Comparison of ENCODE assay signal across 11 mouse cellular contexts in the genomic region with DNA sequence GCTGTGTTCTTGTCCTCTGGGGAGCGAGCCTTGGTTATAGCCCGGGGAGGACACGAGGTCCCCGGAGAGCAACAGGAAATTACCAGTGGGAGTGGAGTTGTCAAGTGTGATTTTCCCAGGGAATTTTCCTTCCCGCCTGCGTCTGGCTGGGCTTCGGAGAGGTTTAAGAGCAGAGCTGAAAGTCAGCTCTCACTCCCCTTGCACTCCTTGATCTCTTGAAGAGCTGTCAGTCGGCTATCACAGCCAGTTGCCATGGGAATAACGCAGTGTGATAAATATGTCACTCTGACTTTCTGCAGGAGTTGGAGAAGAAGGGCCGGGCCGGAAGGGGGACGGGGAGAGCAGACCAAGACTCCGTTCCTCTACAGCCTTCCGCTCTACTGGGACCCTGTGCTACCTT. TPM values are rescaled to one million over a fixed set of nuclear protein-coding genes. Genes with fewer than 3 reads are reported as not detected.
DNase-seq lines count a peak whose midpoint lies in the region; ATAC-seq lines count a peak whose summit lies in the region.
"Had no signal": no experiment of that assay in that cellular context is flagged by ENCODE, and none has a peak within 500 bp of the region (broad histone marks: within the 10 kb centered on the region; RNA-seq: fewer than 3 reads in every experiment).

No protein-coding gene starts in this region.

- no peak for DNase-seq in hindbrain, embryonic 11.5 days (ENCODE audit: low spot score)
- DNase-seq in hindbrain, embryonic 14.5 days (ENCODE audit: low spot score) = no peak
- peak; percentile 38 for DNase-seq in heart, adult 8-10 months (ENCODE audit: low spot score)
- DNase-seq in mesoderm, embryonic 11.5 days (ENCODE audit: low read depth, low spot score) = peak; percentile 23
- no peak for DNase-seq in cerebellum, adult 8-10 months
- no peak for DNase-seq in right cerebral cortex, postnatal 4 days
- no peak for DNase-seq in adipocyte (ENCODE audit: low spot score)
- DNase-seq: adrenal gland, postnatal 25 days had no signal

- 0 out of 2 replicates have a peak, but pooled peaks have one; percentile 33 for ATAC-seq in hindbrain, embryonic 11.5 days (ENCODE audit: low FRiP score)
- ATAC-seq in hindbrain, embryonic 14.5 days (ENCODE audit: low FRiP score) = no peak
- peak; percentile 71 for ATAC-seq in kidney, embryonic 15.5 days (replicated peaks; ENCODE audit: low FRiP score)

- no peak overlapping the region for H3K9ac ChIP-seq in hindbrain, embryonic 11.5 days (ENCODE audit: low read depth, low read length)
- H3K9ac ChIP-seq in hindbrain, embryonic 14.5 days = no peak overlapping the region
- H3K9ac ChIP-seq in kidney, embryonic 15.5 days = no peak overlapping the region
- H3K9ac ChIP-seq: embryonic facial prominence, embryonic 12.5 days had no signal

- no peaks in the 10 kb centered on the region for H3K4me1 ChIP-seq in hindbrain, embryonic 11.5 days (replicated peaks; ENCODE audit: control insufficient read depth, insufficient read depth, low read length)
- no peaks in the 10 kb centered on the region for H3K4me1 ChIP-seq in hindbrain, embryonic 14.5 days (replicated peaks; ENCODE audit: control insufficient read depth, insufficient read depth, low read length)
- H3K4me1 ChIP-seq in kidney, embryonic 15.5 days = peaks cover 10% of the 10 kb centered on the region
- H3K4me1 ChIP-seq: embryonic facial prominence, embryonic 12.5 days had no signal

- no peak overlapping the region for H3K4me2 ChIP-seq in hindbrain, embryonic 11.5 days (replicated peaks; ENCODE audit: low read depth, low read length)
- H3K4me2 ChIP-seq in hindbrain, embryonic 14.5 days (replicated peaks) = no peak overlapping the region
- peak overlapping the region; percentile 36 for H3K4me2 ChIP-seq in kidney, embryonic 15.5 days
- H3K4me2 ChIP-seq: embryonic facial prominence, embryonic 12.5 days had no signal

- H3K36me3 ChIP-seq in hindbrain, embryonic 11.5 days (ENCODE audit: control insufficient read depth, insufficient read depth, low read length) = no peaks in the 10 kb centered on the region
- H3K36me3 ChIP-seq in hindbrain, embryonic 14.5 days (replicated peaks; ENCODE audit: control insufficient read depth, insufficient read depth) = no peaks in the 10 kb centered on the region
- H3K36me3 ChIP-seq in kidney, embryonic 15.5 days = no peaks in the 10 kb centered on the region
- H3K36me3 ChIP-seq: embryonic facial prominence, embryonic 12.5 days had no signal

- no peaks in the 10 kb centered on the region for H3K9me3 ChIP-seq in hindbrain, embryonic 11.5 days (ENCODE audit: control insufficient read depth, low read length)
- no peaks in the 10 kb centered on the region for H3K9me3 ChIP-seq in hindbrain, embryonic 14.5 days (ENCODE audit: control insufficient read depth, low read length)
- no peaks in the 10 kb centered on the region for H3K9me3 ChIP-seq in kidney, embryonic 15.5 days (replicated peaks)
- H3K9me3 ChIP-seq: embryonic facial prominence, embryonic 12.5 days had no signal

- WGBS in hindbrain, embryonic 11.5 days = 52% methylated on average over 14 of the region's 14 CpGs
- WGBS in hindbrain, embryonic 14.5 days = 50% methylated on average over 14 of the region's 14 CpGs
- WGBS in kidney, embryonic 15.5 days = 10% methylated on average over 14 of the region's 14 CpGs

- H3K27me3 ChIP-seq in hindbrain, embryonic 11.5 days (ENCODE audit: control insufficient read depth, insufficient read depth, low read length) = no peaks in the 10 kb centered on the region
- no peaks in the 10 kb centered on the region for H3K27me3 ChIP-seq in hindbrain, embryonic 14.5 days (ENCODE audit: control insufficient read depth, insufficient read depth, low read length)
- H3K27me3 ChIP-seq in kidney, embryonic 15.5 days = no peaks in the 10 kb centered on the region; the same call in 1 of the 2 replicates
- H3K27me3 ChIP-seq: embryonic facial prominence, embryonic 12.5 days had no signal

- no peak overlapping the region for H3K4me3 ChIP-seq in hindbrain, embryonic 11.5 days (ENCODE audit: low read depth, low read length)
- H3K4me3 ChIP-seq in hindbrain, embryonic 14.5 days (replicated peaks; ENCODE audit: low read length) = no peak overlapping the region
- H3K4me3 ChIP-seq in kidney, embryonic 15.5 days (replicated peaks) = no peak overlapping the region
- H3K4me3 ChIP-seq: embryonic facial prominence, embryonic 12.5 days; myocyte had no signal

- no peak overlapping the region for H3K27ac ChIP-seq in hindbrain, embryonic 11.5 days (ENCODE audit: low read depth, low read length)
- H3K27ac ChIP-seq in hindbrain, embryonic 14.5 days = no peak overlapping the region
- no peak overlapping the region for H3K27ac ChIP-seq in kidney, embryonic 15.5 days
- H3K27ac ChIP-seq: embryonic facial prominence, embryonic 12.5 days had no signal

RNA-seq across cellular contexts. Expression of a gene that starts 55.3 kb away (rescaled TPM):
- 21.9 and 26.1 TPM in 2 replicates for polyA plus RNA-seq in hindbrain, embryonic 11.5 days (2014; fragmentation: Nextera tagmentation; extraction: Ambion mirVana)
- 14.5 and 16.3 TPM in 2 replicates for polyA plus RNA-seq in hindbrain, embryonic 14.5 days (2014; fragmentation: Nextera tagmentation; extraction: Ambion mirVana)
- total RNA-seq in heart, adult 8-10 months (2022) = 1 to 10 TPM; 2.7 to 7.8 (median 5.1) TPM
- 19.7 and 22.1 TPM in 2 replicates for polyA plus RNA-seq in kidney, embryonic 15.5 days (2015; fragmentation: Nextera tagmentation; extraction: Ambion mirVana)

RNA-seq across cellular contexts. Expression of a gene that starts 55.4 kb away (rescaled TPM):
- polyA plus RNA-seq in hindbrain, embryonic 11.5 days (2014; fragmentation: Nextera tagmentation; extraction: Ambion mirVana) = 642 and 669 TPM in 2 replicates
- 1,408 and 1,660 TPM in 2 replicates for polyA plus RNA-seq in hindbrain, embryonic 14.5 days (2014; fragmentation: Nextera tagmentation; extraction: Ambion mirVana)
- 100 to 1,000 TPM; 239 to 289 (median 263) TPM for total RNA-seq in heart, adult 8-10 months (2022)
- polyA plus RNA-seq in kidney, embryonic 15.5 days (2015; fragmentation: Nextera tagmentation; extraction: Ambion mirVana) = 696 and 764 TPM in 2 replicates

Comparison
In these comparisons a context has a peak if more than half of its experiments do, and no peak if none do; other contexts are left out.
1. DNase-seq: peak in heart, adult 8-10 months (single experiment) and mesoderm, embryonic 11.5 days (single experiment); none in hindbrain, embryonic 11.5 days (single experiment), hindbrain, embryonic 14.5 days (single experiment), cerebellum, adult 8-10 months (single experiment), right cerebral cortex, postnatal 4 days (single experiment) and adipocyte (single experiment).